ENCODE assay signal across 7 mouse cellular contexts in the genomic region with DNA sequence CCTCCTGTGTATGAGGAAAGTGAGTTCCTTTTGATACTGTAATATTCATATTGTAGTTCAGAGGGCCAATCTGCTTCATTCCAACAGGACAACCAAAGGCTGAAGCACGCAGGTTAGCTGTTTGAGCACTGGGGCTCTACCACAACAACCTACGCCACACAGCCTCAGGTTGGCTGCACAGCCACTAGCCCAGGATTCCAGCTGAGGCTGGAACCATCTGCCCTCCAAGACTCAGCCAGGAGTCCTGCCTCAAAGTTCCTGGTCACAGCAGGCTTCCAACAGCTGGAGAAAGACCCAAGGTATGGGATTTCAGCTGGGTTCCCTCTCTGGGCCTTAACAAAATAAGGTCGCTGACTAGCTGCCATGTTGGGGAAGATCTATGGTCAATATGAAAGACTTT. TPM values are rescaled to one million over a fixed set of nuclear protein-coding genes. Genes with fewer than 3 reads are reported as not detected.
DNase-seq lines count a peak whose midpoint lies in the region; ATAC-seq and TF ChIP-seq lines count a peak whose summit lies in the region.

No protein-coding gene starts in this region.

- 45% methylated on average over 3 of the region's 3 CpGs for WGBS in lung, postnatal 0 days
- WGBS in lung, adult 2 months = 33% methylated on average over 3 of the region's 3 CpGs
- WGBS in forebrain, embryonic 15.5 days = 71% methylated on average over 3 of the region's 3 CpGs
- 37% methylated on average over 3 of the region's 3 CpGs for WGBS in limb, embryonic 14.5 days
- 62% methylated on average over 3 of the region's 3 CpGs for WGBS in stomach, embryonic 14.5 days

- peak overlapping the region; percentile 42; the same call in 1 of the 2 replicates for H3K4me2 ChIP-seq in lung, postnatal 0 days (replicated peaks; ENCODE audit: low read depth, low read length)
- peak overlapping the region; percentile 19; the same call in 1 of the 2 replicates for H3K4me2 ChIP-seq in forebrain, embryonic 15.5 days (replicated peaks)
- peak overlapping the region; percentile 44 for H3K4me2 ChIP-seq in limb, embryonic 14.5 days (replicated peaks; ENCODE audit: low read depth, low read length, severe bottlenecking)
- H3K4me2 ChIP-seq in stomach, embryonic 14.5 days (replicated peaks; ENCODE audit: low read depth, low read length) = peak overlapping the region; percentile 42

- H3K27ac ChIP-seq in lung, postnatal 0 days (ENCODE audit: low read length) = peak overlapping the region; percentile 89
- H3K27ac ChIP-seq in forebrain, embryonic 15.5 days (replicated peaks) = peak overlapping the region; percentile 87
- peak overlapping the region; percentile 98 for H3K27ac ChIP-seq in limb, embryonic 14.5 days (replicated peaks; ENCODE audit: low read depth, low read length)
- peak overlapping the region; percentile 99 for H3K27ac ChIP-seq in stomach, embryonic 14.5 days (ENCODE audit: low read length)

- no peak overlapping the region for H3K4me3 ChIP-seq in lung, postnatal 0 days (ENCODE audit: low read depth, low read length)
- H3K4me3 ChIP-seq in lung, adult 2 months (replicated peaks; ENCODE audit: extremely low read depth, low read depth, low read length) = no peak overlapping the region
- H3K4me3 ChIP-seq in forebrain, embryonic 15.5 days = no peak overlapping the region
- peak overlapping the region; percentile 11 for H3K4me3 ChIP-seq in limb, embryonic 14.5 days (replicated peaks; ENCODE audit: low read length)
- no peak overlapping the region for H3K4me3 ChIP-seq in stomach, embryonic 14.5 days (ENCODE audit: low read depth, low read length)

- DNase-seq in lung, postnatal 0 days (ENCODE audit: low spot score) = no peak
- no peak for DNase-seq in lung, adult 2 months
- DNase-seq in limb, embryonic 14.5 days (ENCODE audit: low spot score) = no peak
- DNase-seq in thymus, postnatal 4 days = no peak
- no peak for DNase-seq in ovary, postnatal 10 days (ENCODE audit: low spot score)

- peaks cover 59% of the 10 kb centered on the region for H3K4me1 ChIP-seq in lung, postnatal 0 days (ENCODE audit: insufficient read depth, low read depth, low read length)
- peaks cover 49% of the 10 kb centered on the region for H3K4me1 ChIP-seq in lung, adult 2 months (ENCODE audit: control insufficient read depth, insufficient read depth, low read length)
- H3K4me1 ChIP-seq in forebrain, embryonic 15.5 days = peaks cover 41% of the 10 kb centered on the region
- peaks cover 70% of the 10 kb centered on the region for H3K4me1 ChIP-seq in limb, embryonic 14.5 days (ENCODE audit: control insufficient read depth, insufficient read depth, low read length)
- H3K4me1 ChIP-seq in stomach, embryonic 14.5 days (ENCODE audit: control insufficient read depth, insufficient read depth, low read length) = peaks cover 78% of the 10 kb centered on the region

- no peaks in the 10 kb centered on the region for H3K9me3 ChIP-seq in lung, postnatal 0 days (ENCODE audit: low read length)
- no peaks in the 10 kb centered on the region for H3K9me3 ChIP-seq in forebrain, embryonic 15.5 days
- H3K9me3 ChIP-seq in limb, embryonic 14.5 days (ENCODE audit: control insufficient read depth, low read length) = no peaks in the 10 kb centered on the region
- H3K9me3 ChIP-seq in stomach, embryonic 14.5 days (ENCODE audit: control insufficient read depth, low read depth, low read length) = no peaks in the 10 kb centered on the region

- peaks cover 14% of the 10 kb centered on the region for H3K36me3 ChIP-seq in lung, postnatal 0 days (ENCODE audit: insufficient read depth, low read length)
- H3K36me3 ChIP-seq in forebrain, embryonic 15.5 days = no peaks in the 10 kb centered on the region
- peaks cover 42% of the 10 kb centered on the region for H3K36me3 ChIP-seq in limb, embryonic 14.5 days (ENCODE audit: control insufficient read depth, insufficient read depth, low read length)
- H3K36me3 ChIP-seq in stomach, embryonic 14.5 days (ENCODE audit: control insufficient read depth, insufficient read depth, low read length) = peaks cover 39% of the 10 kb centered on the region

- ATAC-seq in lung, postnatal 0 days = no peak
- peak; percentile 39; the same call in 1 of the 2 replicates for ATAC-seq in forebrain, embryonic 15.5 days (replicated peaks)
- peak; percentile 36 for ATAC-seq in limb, embryonic 14.5 days (ENCODE audit: low FRiP score, low read depth)
- no peak; the same call in 1 of the 2 replicates for ATAC-seq in stomach, embryonic 14.5 days (ENCODE audit: insufficient number of reproducible peaks, insufficient read depth, low FRiP score, low read depth)

- TF ChIP-seq CTCF in lung, postnatal 0 days (IDR thresholded peaks at IDR 0.05) = no peak
- TF ChIP-seq CTCF in lung, adult 2 months (IDR thresholded peaks at IDR 0.05; ENCODE audit: insufficient read depth, low read length) = no peak

- no peak for TF ChIP-seq POLR2A in lung, adult 2 months (IDR thresholded peaks at IDR 0.05; ENCODE audit: borderline replicate concordance, extremely low read depth, low read depth, low read length)
- TF ChIP-seq POLR2A in limb, embryonic 14.5 days (IDR thresholded peaks at IDR 0.05; ENCODE audit: borderline replicate concordance, extremely low read depth, insufficient read depth, insufficient read length) = no peak

- H3K27me3 ChIP-seq in lung, postnatal 0 days (replicated peaks; ENCODE audit: insufficient read depth, low read length) = no peaks in the 10 kb centered on the region
- H3K27me3 ChIP-seq in forebrain, embryonic 15.5 days = no peaks in the 10 kb centered on the region
- H3K27me3 ChIP-seq in limb, embryonic 14.5 days (ENCODE audit: control insufficient read depth, insufficient read depth, low read length) = no peaks in the 10 kb centered on the region
- H3K27me3 ChIP-seq in stomach, embryonic 14.5 days (ENCODE audit: control insufficient read depth, insufficient read depth, low read length) = no peaks in the 10 kb centered on the region

- no peak overlapping the region for H3K9ac ChIP-seq in lung, postnatal 0 days (replicated peaks; ENCODE audit: low read depth)
- H3K9ac ChIP-seq in forebrain, embryonic 15.5 days (replicated peaks) = no peak overlapping the region
- H3K9ac ChIP-seq in limb, embryonic 14.5 days (ENCODE audit: low read depth, low read length, severe bottlenecking) = peak overlapping the region; percentile 13; the same call in 1 of the 2 replicates
- H3K9ac ChIP-seq in stomach, embryonic 14.5 days (replicated peaks; ENCODE audit: low read depth, low read length) = no peak overlapping the region

- TF ChIP-seq EP300 in lung, postnatal 0 days (IDR thresholded peaks at IDR 0.05) = no peak

RNA-seq across cellular contexts. Expression of a gene that starts 9.7 kb away (rescaled TPM):
- polyA plus RNA-seq in lung, postnatal 0 days (2015; fragmentation: Nextera tagmentation; extraction: Ambion mirVana) = 228 and 265 TPM in 2 replicates
- 151 and 170 TPM in 2 replicates for polyA plus RNA-seq in lung, adult 2 months (2012; rRNA removed)
- 39.9 and 40.8 TPM in 2 replicates for polyA plus RNA-seq in forebrain, embryonic 15.5 days (2015; fragmentation: Nextera tagmentation; extraction: Ambion mirVana)
- polyA plus RNA-seq in limb, embryonic 14.5 days (2012; rRNA removed) = 272 and 281 TPM in 2 replicates
- 390 and 395 TPM in 2 replicates for polyA plus RNA-seq in limb, embryonic 14.5 days (2014; fragmentation: Nextera tagmentation; extraction: Ambion mirVana)
- polyA plus RNA-seq in stomach, embryonic 14.5 days (2014; fragmentation: Nextera tagmentation; extraction: Ambion mirVana) = 400 and 419 TPM in 2 replicates

RNA-seq across cellular contexts. Expression of a gene that starts 54.3 kb away (rescaled TPM):
- polyA plus RNA-seq in lung, postnatal 0 days (2015; fragmentation: Nextera tagmentation; extraction: Ambion mirVana) = 1.4 and 1.8 TPM in 2 replicates
- 2.2 and 4.1 TPM in 2 replicates for polyA plus RNA-seq in lung, adult 2 months (2012; rRNA removed)
- 0.32 and 0.34 TPM in 2 replicates for polyA plus RNA-seq in forebrain, embryonic 15.5 days (2015; fragmentation: Nextera tagmentation; extraction: Ambion mirVana)
- polyA plus RNA-seq in limb, embryonic 14.5 days (2012; rRNA removed) = 1.2 and 1.6 TPM in 2 replicates
- polyA plus RNA-seq in limb, embryonic 14.5 days (2014; fragmentation: Nextera tagmentation; extraction: Ambion mirVana) = 1.1 and 1.3 TPM in 2 replicates
- 1.8 and 3.2 TPM in 2 replicates for polyA plus RNA-seq in stomach, embryonic 14.5 days (2014; fragmentation: Nextera tagmentation; extraction: Ambion mirVana)

Comparison
In these comparisons a context has a peak if more than half of its experiments do, and no peak if none do; other contexts are left out.
1. ATAC-seq: peak in forebrain, embryonic 15.5 days (single experiment) and limb, embryonic 14.5 days (single experiment); none in lung, postnatal 0 days (single experiment) and stomach, embryonic 14.5 days (single experiment).
2. Peak in every context shown above with its lines, with median percentiles within 50 percentile points of each other: H3K27ac ChIP-seq and H3K4me2 ChIP-seq.